Mouse (Mus musculus) heart, adult 11 months (tissue): ENCODE measurements around the gene Sugct.
"Not testable (repeated sequence)": the region's sequence is repeated elsewhere in the genome, so short reads cannot be mapped to it uniquely, and the experiment has no call there.

Source experiments
- DNase-seq: peaks from one replicate; pipeline ENCODE4 v3.0.0; 2022

Sugct gene

GRCm38 (mm10) chr13:16859986-16860385 is 835.4 kb downstream of the Sugct start:
- no peak for DNase-seq

DNA sequence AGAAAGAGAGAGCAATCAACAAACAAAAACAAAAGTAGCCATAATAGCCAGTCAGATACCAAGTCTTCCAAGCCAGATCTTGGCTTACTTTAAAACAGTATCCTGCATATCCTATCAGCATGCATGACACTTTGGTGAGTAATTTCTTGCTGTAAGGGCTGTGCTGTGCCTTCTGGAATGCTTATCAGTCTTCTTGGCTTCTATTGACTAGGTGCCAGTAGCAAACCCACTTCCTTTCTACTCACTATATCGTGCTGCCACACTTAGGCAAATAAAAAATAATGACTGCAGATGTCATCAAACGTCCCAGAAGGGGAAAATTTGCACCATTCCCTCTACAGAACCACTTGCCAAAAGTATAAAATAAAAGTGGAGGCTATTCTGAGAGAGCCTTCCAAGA is 848.1 kb downstream of the Sugct start:
- no peak for DNase-seq

DNA sequence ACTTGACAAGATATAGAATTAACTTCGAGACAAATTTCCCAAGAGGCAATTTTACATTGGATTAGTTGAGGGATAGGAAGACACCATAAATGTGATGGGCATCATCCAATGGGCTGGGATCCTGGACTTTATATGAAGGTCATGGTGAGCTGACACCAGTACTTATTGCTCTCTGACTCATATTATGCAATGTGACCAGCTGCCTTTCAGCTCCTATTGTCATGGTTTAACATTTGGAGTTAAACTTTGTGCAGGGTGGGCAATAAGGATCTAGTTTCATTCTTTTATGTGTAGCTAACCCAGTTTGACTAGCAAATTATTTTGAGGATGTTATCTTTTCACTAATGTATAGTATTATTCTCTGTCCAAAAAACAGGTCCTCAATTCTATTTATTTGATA is 854.4 kb downstream of the Sugct start:
- no peak for DNase-seq

DNA sequence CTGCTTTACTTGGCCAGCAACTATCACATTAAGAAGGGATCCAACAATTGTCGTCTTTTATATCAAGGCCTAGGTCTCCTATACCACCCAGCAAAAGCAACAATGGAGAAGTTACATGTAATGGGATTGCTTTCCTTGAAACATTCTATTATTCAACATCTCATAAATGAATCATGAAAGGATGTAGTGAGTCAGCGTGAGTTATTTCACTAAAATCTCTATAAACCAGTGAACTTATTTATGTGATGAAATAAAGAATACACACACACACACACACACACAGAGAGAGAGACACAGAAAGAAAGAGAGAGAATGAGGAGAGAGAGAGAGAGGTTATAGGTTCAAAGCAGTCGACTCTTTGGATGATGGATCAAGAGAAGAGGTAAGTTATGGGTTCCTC is 856.9 kb downstream of the Sugct start:
- DNase-seq: no peak

DNA sequence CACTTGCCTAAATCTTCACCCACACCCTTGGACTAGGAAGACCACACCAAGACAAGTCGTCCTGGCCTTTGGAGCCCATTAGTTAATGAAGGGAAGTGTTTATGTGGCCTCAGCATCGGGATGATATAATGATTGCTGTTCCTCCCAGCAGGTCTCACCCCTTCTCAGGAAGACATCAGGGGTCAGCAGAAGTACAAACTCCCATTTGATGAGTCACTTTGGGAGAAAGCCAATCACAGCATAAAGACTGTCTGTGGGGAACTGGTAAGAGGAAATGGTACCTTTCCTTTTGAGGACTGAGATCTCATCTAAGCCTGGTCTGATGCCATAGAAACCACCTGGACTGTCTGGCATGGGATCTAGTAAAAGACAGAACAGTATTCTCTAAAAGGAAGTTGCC is 860.2 kb downstream of the Sugct start:
- DNase-seq: no peak

DNA sequence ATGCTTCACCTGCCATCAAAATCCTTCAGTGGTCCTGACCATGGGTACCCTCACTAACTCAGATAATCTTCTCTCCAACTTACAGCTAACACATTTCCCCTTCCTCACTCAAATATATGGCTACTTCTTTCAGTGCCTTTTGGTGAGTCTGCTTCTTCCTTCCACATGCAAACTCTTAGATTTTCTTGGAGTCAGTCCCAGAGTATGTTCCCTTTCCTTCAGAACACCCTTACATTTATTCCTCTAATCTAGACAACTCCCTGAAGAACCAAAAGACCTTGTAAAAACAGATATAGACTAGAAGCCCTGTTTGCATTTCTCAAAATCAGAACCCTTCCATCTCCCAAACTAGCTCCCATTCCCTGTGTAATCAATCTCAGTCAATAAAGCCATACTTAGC is 862.3 kb downstream of the Sugct start:
- DNase-seq: no peak

- DNase-seq: no peak
Measured at GRCm38 (mm10) chr13:16831840-16832239, 863.5 kb downstream of the Sugct start.

DNA sequence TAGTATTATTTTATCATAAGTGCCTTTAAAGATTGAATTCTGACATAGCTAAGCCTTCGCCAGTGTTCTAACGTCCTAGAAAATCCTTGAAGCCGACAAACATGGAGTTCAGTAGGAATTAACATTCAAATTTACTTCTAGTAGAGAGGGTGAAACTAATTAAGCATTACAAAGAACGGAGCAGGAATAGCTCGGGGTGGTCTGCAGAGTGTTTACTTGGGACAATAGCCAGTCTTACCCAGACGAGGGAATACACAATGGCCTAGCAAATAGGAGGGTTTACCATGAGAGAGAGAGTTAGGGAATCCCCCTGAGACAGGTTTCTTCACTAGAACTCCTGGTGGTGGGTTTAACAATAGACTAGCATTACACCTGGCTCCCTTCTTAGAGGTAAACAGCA is 865.1 kb downstream of the Sugct start:
- not testable (repeated sequence) for DNase-seq

DNA sequence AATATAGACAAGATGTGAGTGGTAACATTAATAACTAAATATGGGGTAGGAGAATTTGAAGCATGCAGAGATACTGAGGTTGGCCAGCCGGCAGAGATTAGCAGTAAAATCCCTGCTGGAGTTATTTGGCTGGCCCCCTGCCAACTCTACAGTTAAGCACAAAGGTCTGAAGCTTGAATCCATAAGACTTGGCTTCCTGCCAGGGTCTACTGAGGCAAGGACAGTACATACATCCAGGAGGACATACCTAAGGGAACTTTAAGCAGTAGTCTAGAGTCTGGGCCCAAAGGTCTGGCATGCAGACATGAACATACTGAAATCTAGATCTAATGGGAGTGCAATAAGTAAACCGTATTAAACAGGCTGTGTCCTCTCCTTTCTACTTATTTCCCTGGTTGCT is 865.8 kb downstream of the Sugct start:
- DNase-seq: no peak

GRCm38 (mm10) chr13:16825619-16826018 is 869.7 kb downstream of the Sugct start:
- no peak for DNase-seq

GRCm38 (mm10) chr13:16821785-16822184 is 873.6 kb downstream of the Sugct start:
- DNase-seq: no peak

DNA sequence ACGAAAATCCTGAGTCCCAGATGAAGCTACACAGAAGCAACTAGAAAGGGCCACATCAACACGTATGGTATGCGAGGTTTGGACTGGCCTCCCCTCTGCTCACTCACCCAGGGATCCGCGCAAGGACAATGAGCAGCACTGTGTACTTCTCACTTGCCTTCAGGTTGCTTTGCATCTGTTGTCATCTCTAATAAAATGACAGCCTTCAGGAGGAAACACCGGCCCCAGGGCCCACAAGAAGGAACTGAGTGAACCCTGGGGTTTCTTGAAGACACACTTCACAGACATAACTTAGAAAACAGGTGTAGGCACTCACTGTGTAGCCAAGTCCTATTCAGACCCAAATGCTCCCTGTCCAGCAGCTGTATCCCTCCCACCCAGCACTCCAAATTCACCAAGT is 877.9 kb downstream of the Sugct start:
- no peak for DNase-seq

- no peak for DNase-seq
Measured at GRCm38 (mm10) chr13:16816747-16817146, 878.6 kb downstream of the Sugct start.

- no peak for DNase-seq
Measured at GRCm38 (mm10) chr13:16812268-16812667, 883.1 kb downstream of the Sugct start.
